ENCODE assay signal across 9 mouse cellular contexts in the genomic region with DNA sequence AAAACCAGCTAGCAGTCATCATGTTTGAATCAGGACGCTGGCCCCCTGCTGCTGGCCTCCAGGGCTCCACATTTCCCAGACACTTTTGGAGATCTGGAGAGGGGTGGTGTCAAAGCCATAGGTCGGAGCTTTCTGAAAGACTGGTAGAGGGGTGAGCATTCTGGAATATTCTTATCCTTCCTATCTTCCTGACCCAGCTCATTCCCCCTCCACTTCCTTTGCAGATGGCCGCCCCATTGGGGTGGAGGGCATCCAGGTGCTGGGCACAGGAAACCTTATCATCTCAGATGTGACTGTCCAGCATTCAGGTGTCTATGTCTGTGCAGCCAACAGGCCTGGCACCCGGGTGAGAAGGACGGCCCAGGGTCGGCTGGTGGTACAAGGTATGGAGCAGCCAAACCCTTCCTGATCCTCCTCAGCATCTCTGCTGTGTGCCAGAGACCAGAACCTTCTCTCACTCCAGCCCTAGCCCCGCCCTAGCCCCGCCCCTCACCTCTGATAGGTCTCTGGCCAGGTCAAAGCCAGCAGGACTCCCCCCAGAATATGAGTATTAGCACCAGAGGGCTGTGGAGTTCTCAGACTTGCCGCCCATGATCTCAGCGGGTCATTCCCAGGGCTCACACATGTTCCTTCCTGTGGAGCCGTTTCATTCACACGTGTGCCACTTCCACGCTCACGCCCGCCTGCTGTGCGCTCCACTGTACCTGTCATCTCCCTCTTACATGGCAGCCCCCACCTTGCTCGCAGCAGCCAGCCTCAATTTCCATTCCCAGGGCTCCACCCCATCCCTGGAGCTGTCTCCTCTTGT. TPM values are rescaled to one million over a fixed set of nuclear protein-coding genes. Genes with fewer than 3 reads are reported as not detected.
DNase-seq lines count a peak whose midpoint lies in the region; ATAC-seq and TF ChIP-seq lines count a peak whose summit lies in the region.
"Had no signal": no experiment of that assay in that cellular context is flagged by ENCODE, and none has a peak within 500 bp of the region (broad histone marks: within the 10 kb centered on the region; RNA-seq: fewer than 3 reads in every experiment).

No protein-coding gene starts in this region.

- 35% methylated on average over 17 of the region's 17 CpGs for WGBS in forebrain, embryonic 16.5 days
- WGBS in liver, postnatal 0 days (ENCODE audit: insufficient replicate concordance), result 29% methylated on average over 17 of the region's 17 CpGs

- H3K27me3 ChIP-seq in forebrain, embryonic 16.5 days (replicated peaks; ENCODE audit: control insufficient read depth, insufficient read depth, low read length), result no peaks in the 10 kb centered on the region
- peaks cover 24% of the 10 kb centered on the region for H3K27me3 ChIP-seq in liver, postnatal 0 days (ENCODE audit: insufficient read depth, low read length)

- no peaks in the 10 kb centered on the region; the same call in 1 of the 2 replicates for H3K36me3 ChIP-seq in forebrain, embryonic 16.5 days (ENCODE audit: control insufficient read depth, insufficient read depth)
- no peaks in the 10 kb centered on the region for H3K36me3 ChIP-seq in liver, postnatal 0 days (replicated peaks; ENCODE audit: insufficient read depth, low read length)

- peak overlapping the region; percentile 30 for H3K9ac ChIP-seq in forebrain, embryonic 16.5 days (replicated peaks; ENCODE audit: low read depth, low read length)
- no peak overlapping the region for H3K9ac ChIP-seq in liver, postnatal 0 days (replicated peaks)

- DNase-seq in retina, postnatal 1 day, result peak; percentile 72
- DNase-seq in retina, embryonic 14.5 days (ENCODE audit: low spot score), result no peak
- DNase-seq in liver, postnatal 0 days, result peak; percentile 56
- no peak for DNase-seq in adrenal gland, adult 18-20 months (ENCODE audit: low spot score in 2 of 2)
- DNase-seq in spleen, postnatal 4 days (ENCODE audit: low spot score in 2 of 2), result no peak
- DNase-seq in layer of hippocampus, adult 8-10 months (ENCODE audit: low spot score in 2 of 2), result no peak

- H3K4me3 ChIP-seq in forebrain, embryonic 16.5 days (replicated peaks; ENCODE audit: low read length), result no peak overlapping the region
- no peak overlapping the region for H3K4me3 ChIP-seq in liver, postnatal 0 days (ENCODE audit: low read depth, low read length)

- no peak for ATAC-seq in forebrain, embryonic 16.5 days
- ATAC-seq in liver, postnatal 0 days, result peak; percentile 25; the same call in 1 of the 2 replicates
- ATAC-seq: activated CD4-positive, CD25-positive, alpha-beta regulatory T cell, adult 4 months had no signal

- H3K4me1 ChIP-seq in forebrain, embryonic 16.5 days (replicated peaks; ENCODE audit: control insufficient read depth, insufficient read depth, low read length), result peaks cover 60% of the 10 kb centered on the region
- no peaks in the 10 kb centered on the region for H3K4me1 ChIP-seq in liver, postnatal 0 days (ENCODE audit: insufficient read depth)

- H3K4me2 ChIP-seq in forebrain, embryonic 16.5 days (ENCODE audit: low read length), result no peak overlapping the region
- no peak overlapping the region for H3K4me2 ChIP-seq in liver, postnatal 0 days (ENCODE audit: low read depth, low read length)

- H3K27ac ChIP-seq in forebrain, embryonic 16.5 days (ENCODE audit: low read length), result no peak overlapping the region; the same call in 1 of the 2 replicates
- no peak overlapping the region for H3K27ac ChIP-seq in liver, postnatal 0 days (ENCODE audit: low read depth)

- no peaks in the 10 kb centered on the region for H3K9me3 ChIP-seq in forebrain, embryonic 16.5 days (ENCODE audit: control insufficient read depth, low read length)
- H3K9me3 ChIP-seq in liver, postnatal 0 days (ENCODE audit: low read length), result no peaks in the 10 kb centered on the region

- no peak for TF ChIP-seq CTCF in liver, postnatal 0 days (IDR thresholded peaks at IDR 0.05; ENCODE audit: low read depth)

- no peak for TF ChIP-seq EP300 in liver, postnatal 0 days (IDR thresholded peaks at IDR 0.05; ENCODE audit: low read depth)

RNA-seq across cellular contexts. Expression of a gene that starts 15.1 kb away (rescaled TPM):
- polyA plus RNA-seq in forebrain, embryonic 16.5 days (2015; fragmentation: Nextera tagmentation; extraction: Ambion mirVana), result 5.4 and 6.6 TPM in 2 replicates
- polyA plus RNA-seq in liver, postnatal 0 days (2015; fragmentation: Nextera tagmentation; extraction: Ambion mirVana), result 11.7 and 12.0 TPM in 2 replicates
- total RNA-seq in adrenal gland, adult 18-20 months (2021), result 10 to 100 TPM; 12.0 to 15.3 TPM
- 1 to 10 TPM; 4.4 to 6.0 (median 5.6) TPM for total RNA-seq in layer of hippocampus, adult 8-10 months (2022)

RNA-seq across cellular contexts. Expression of a gene that starts 39.0 kb away (rescaled TPM):
- polyA plus RNA-seq in forebrain, embryonic 16.5 days (2015; fragmentation: Nextera tagmentation; extraction: Ambion mirVana), result 8.3 and 8.5 TPM in 2 replicates
- polyA plus RNA-seq in liver, postnatal 0 days (2015; fragmentation: Nextera tagmentation; extraction: Ambion mirVana), result not detected in 2 replicates
- 1 to 10 TPM; 1.4 to 1.8 TPM for total RNA-seq in adrenal gland, adult 18-20 months (2021)
- total RNA-seq in layer of hippocampus, adult 8-10 months (2022), result 1 to 10 TPM; 2.3 to 3.2 (median 2.5) TPM
- total RNA-seq: monocyte, adult 5-6 weeks had no signal
- polyA plus RNA-seq: activated CD4-positive, CD25-positive, alpha-beta regulatory T cell, adult 4 months had no signal

Comparison
In these comparisons a context has a peak if more than half of its experiments do, and no peak if none do; other contexts are left out.
1. DNase-seq: peak in retina, postnatal 1 day (single experiment) and liver, postnatal 0 days (single experiment); none in retina, embryonic 14.5 days (single experiment), adrenal gland, adult 18-20 months (0 of 2), spleen, postnatal 4 days (0 of 2) and layer of hippocampus, adult 8-10 months (0 of 2).